Mouse (Mus musculus): ENCODE measurements around the gene Top1. TPM values are rescaled to one million over a fixed set of nuclear protein-coding genes. Genes with fewer than 3 reads are reported as not detected.
A peak's percentile ranks its signal among the peaks of the same experiment; 100 is the strongest.

Gene Top1
- polyA plus RNA-seq, 1 experiment = 21.5 TPM

DNA sequence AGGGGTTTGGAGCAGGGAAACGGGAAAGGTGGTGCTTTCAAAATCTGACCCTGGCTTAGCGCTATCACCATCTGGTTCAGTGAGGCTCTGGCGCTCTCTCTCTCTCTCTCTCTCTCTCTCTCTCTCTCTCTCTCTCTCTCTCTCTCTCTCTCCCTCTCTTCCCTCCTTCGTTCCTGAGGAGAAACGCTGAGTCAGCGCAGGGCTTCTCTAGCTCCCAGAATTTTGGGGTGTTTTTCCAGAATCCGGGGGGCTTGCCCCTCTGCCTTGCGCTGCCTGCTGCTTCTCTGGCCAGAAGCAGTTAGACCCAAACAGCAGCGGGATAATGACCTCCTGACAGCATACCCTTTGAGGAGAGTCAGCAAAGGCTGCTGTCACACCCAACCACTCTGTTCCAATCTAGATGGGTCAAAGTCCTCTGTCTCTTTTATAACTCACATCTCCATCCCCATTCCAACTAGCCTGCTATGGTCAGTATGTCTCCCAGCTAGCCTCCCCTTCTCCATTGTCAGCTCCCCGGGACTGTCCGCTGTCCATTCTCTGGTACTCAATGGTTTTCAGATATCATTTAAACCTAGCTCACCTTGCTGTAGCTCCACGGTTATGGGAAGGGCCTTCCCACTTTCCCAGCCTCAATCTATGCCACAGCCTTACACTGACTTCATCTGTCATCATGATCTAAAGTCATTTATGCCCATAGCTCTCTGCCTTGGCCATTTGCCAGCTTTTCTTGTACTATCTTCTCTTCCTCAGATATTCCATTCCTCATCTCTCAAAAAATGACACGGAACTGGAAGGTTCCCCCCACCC is 5.6 kb upstream of the Top1 start:
- H3K79me3 ChIP-seq (ENCODE audit: low read depth) = no peaks in the 10 kb centered on the region
- no peaks in the 10 kb centered on the region for H3K79me2 ChIP-seq (ENCODE audit: control insufficient read depth, insufficient read depth)
- H3K4me3 ChIP-seq (ENCODE audit: insufficient read depth, poor library complexity, severe bottlenecking) = no peak overlapping the region
- H3ac ChIP-seq (ENCODE audit: control insufficient read depth, insufficient read length, low read depth) = no peak overlapping the region
- TF ChIP-seq MYOG (IDR thresholded peaks at IDR 0.05; ENCODE audit: control insufficient read depth, extremely low read depth, insufficient read length) (no peak), MAX (IDR thresholded peaks at IDR 0.05) (no peak), CTCF (IDR thresholded peaks at IDR 0.05; ENCODE audit: control insufficient read depth, insufficient read depth, insufficient read length) (no peak), FOSL1 (IDR thresholded peaks at IDR 0.05; ENCODE audit: insufficient read depth, low read length, poor library complexity, severe bottlenecking) (no peak), USF1 (IDR thresholded peaks at IDR 0.05; ENCODE audit: low read depth) (no peak), MYOD1 (IDR thresholded peaks at IDR 0.05; ENCODE audit: control insufficient read depth, insufficient read length, low read depth) (no peak), CEBPB (IDR thresholded peaks at IDR 0.05; ENCODE audit: low read depth) (no peak)
- no peaks in the 10 kb centered on the region for H3K27me3 ChIP-seq (ENCODE audit: control insufficient read depth, insufficient read depth, insufficient read length)
- H3K36me3 ChIP-seq (ENCODE audit: control insufficient read depth, insufficient read depth) = no peaks in the 10 kb centered on the region

GRCm38 (mm10) chr2:160641176-160641575 is 4.5 kb upstream of the Top1 start:
- no peak overlapping the region for H3ac ChIP-seq (ENCODE audit: control insufficient read depth, insufficient read length, low read depth)
- no peaks in the 10 kb centered on the region for H3K79me3 ChIP-seq (ENCODE audit: low read depth)
- H3K36me3 ChIP-seq (ENCODE audit: control insufficient read depth, insufficient read depth) = no peaks in the 10 kb centered on the region
- TF ChIP-seq CTCF (IDR thresholded peaks at IDR 0.05; ENCODE audit: control insufficient read depth, insufficient read depth, insufficient read length) (no peak), MYOG (IDR thresholded peaks at IDR 0.05; ENCODE audit: control insufficient read depth, extremely low read depth, insufficient read length) (no peak), FOSL1 (IDR thresholded peaks at IDR 0.05; ENCODE audit: insufficient read depth, low read length, poor library complexity, severe bottlenecking) (no peak), MAX (IDR thresholded peaks at IDR 0.05) (no peak), USF1 (IDR thresholded peaks at IDR 0.05; ENCODE audit: low read depth) (no peak), CEBPB (IDR thresholded peaks at IDR 0.05; ENCODE audit: low read depth) (no peak), MYOD1 (IDR thresholded peaks at IDR 0.05; ENCODE audit: control insufficient read depth, insufficient read length, low read depth) (no peak)
- no peak overlapping the region for H3K4me3 ChIP-seq (ENCODE audit: insufficient read depth, poor library complexity, severe bottlenecking)
- H3K27me3 ChIP-seq (ENCODE audit: control insufficient read depth, insufficient read depth, insufficient read length) = no peaks in the 10 kb centered on the region
- H3K79me2 ChIP-seq (ENCODE audit: control insufficient read depth, insufficient read depth) = peaks cover 5% of the 10 kb centered on the region

DNA sequence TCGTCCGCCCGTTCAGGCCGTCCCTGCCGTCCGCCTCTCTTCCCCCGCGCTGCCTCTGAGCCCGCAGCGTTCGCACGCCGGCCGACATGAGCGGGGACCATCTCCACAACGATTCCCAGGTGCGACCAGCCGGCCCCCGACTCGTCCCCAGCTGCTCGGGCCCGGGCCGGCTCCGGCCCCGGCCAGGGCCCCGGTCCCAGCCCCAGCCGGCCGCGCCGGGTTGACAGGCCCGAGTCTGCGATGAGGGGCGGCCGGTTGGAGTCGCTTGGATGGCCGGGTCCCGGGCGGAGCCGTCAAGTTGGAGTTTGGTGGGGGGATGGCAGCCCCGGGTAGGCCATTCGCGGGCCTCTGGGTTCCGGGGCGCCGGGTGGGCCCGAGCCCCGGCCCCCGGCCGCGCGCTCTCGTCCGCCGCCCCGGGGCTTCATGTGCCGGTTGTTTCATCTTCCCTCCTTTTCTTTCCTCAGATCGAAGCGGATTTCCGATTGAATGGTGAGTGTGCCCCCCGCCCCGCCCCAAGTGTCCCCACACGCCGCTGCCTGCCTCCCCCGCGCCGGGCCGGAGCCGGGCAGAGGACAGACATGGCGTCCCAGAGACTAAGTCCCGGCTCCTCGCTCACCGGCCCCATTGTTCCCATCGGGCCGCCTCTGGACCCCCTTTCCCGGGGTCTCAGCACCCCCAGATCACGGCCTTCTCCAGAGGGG is 606 bp downstream of the Top1 start:
- peaks cover 22% of the 10 kb centered on the region for H3K36me3 ChIP-seq (ENCODE audit: control insufficient read depth, insufficient read depth)
- H3ac ChIP-seq (ENCODE audit: control insufficient read depth, insufficient read length, low read depth) = peak overlapping the region; percentile 100
- TF ChIP-seq MYOD1 (IDR thresholded peaks at IDR 0.05; ENCODE audit: control insufficient read depth, insufficient read length, low read depth) (no peak), CTCF (IDR thresholded peaks at IDR 0.05; ENCODE audit: control insufficient read depth, insufficient read depth, insufficient read length) (no peak), MAX (IDR thresholded peaks at IDR 0.05) (no peak), CEBPB (IDR thresholded peaks at IDR 0.05; ENCODE audit: low read depth) (no peak), FOSL1 (IDR thresholded peaks at IDR 0.05; ENCODE audit: insufficient read depth, low read length, poor library complexity, severe bottlenecking) (no peak), MYOG (IDR thresholded peaks at IDR 0.05; ENCODE audit: control insufficient read depth, extremely low read depth, insufficient read length) (no peak), USF1 (IDR thresholded peaks at IDR 0.05; ENCODE audit: low read depth) (no peak)
- H3K27me3 ChIP-seq (ENCODE audit: control insufficient read depth, insufficient read depth, insufficient read length) = no peaks in the 10 kb centered on the region
- H3K4me3 ChIP-seq (ENCODE audit: insufficient read depth, poor library complexity, severe bottlenecking) = peak overlapping the region; percentile 96
- peaks cover 49% of the 10 kb centered on the region for H3K79me3 ChIP-seq (ENCODE audit: low read depth)
- peaks cover 56% of the 10 kb centered on the region for H3K79me2 ChIP-seq (ENCODE audit: control insufficient read depth, insufficient read depth)

DNA sequence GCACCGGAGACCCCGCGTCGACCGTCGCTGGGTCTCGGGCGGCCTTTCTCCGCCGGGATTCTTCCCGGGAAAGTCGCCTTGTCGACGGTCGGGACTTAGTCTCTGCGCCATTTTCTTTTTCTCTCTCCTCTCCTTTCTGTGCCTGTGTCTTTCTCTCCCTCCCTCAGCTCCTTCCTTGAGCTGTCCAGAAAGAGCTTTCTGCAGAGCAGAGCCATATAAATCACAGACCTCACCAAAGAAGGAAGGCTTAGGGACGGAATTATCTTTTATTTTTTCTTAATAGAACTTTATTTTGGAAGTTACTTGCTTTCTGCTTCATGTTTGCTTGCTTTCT is 1.1 kb downstream of the Top1 start:
- H3K36me3 ChIP-seq (ENCODE audit: control insufficient read depth, insufficient read depth) = peaks cover 24% of the 10 kb centered on the region
- H3K4me3 ChIP-seq (ENCODE audit: insufficient read depth, poor library complexity, severe bottlenecking) = peak overlapping the region; percentile 96
- peak overlapping the region; percentile 100 for H3ac ChIP-seq (ENCODE audit: control insufficient read depth, insufficient read length, low read depth)

GRCm38 (mm10) chr2:160648097-160648496 is 2.4 kb downstream of the Top1 start:
- Histone ChIP-seq H3K27me3 (ENCODE audit: control insufficient read depth, insufficient read depth, insufficient read length) (no peaks in the 10 kb centered on the region), H3K79me2 (ENCODE audit: control insufficient read depth, insufficient read depth) (peaks cover 74% of the 10 kb centered on the region), H3ac (ENCODE audit: control insufficient read depth, insufficient read length, low read depth) (no peak overlapping the region), H3K36me3 (ENCODE audit: control insufficient read depth, insufficient read depth) (peaks cover 33% of the 10 kb centered on the region), H3K79me3 (ENCODE audit: low read depth) (peaks cover 63% of the 10 kb centered on the region), H3K4me3 (ENCODE audit: insufficient read depth, poor library complexity, severe bottlenecking) (peak overlapping the region; percentile 96)
- TF ChIP-seq CTCF (IDR thresholded peaks at IDR 0.05; ENCODE audit: control insufficient read depth, insufficient read depth, insufficient read length) = no peak
- TF ChIP-seq FOSL1 (IDR thresholded peaks at IDR 0.05; ENCODE audit: insufficient read depth, low read length, poor library complexity, severe bottlenecking) = no peak
- TF ChIP-seq USF1 (IDR thresholded peaks at IDR 0.05; ENCODE audit: low read depth) = no peak
- TF ChIP-seq MAX (IDR thresholded peaks at IDR 0.05) = no peak
- TF ChIP-seq CEBPB (IDR thresholded peaks at IDR 0.05; ENCODE audit: low read depth) = no peak
- TF ChIP-seq MYOG (IDR thresholded peaks at IDR 0.05; ENCODE audit: control insufficient read depth, extremely low read depth, insufficient read length) = no peak
- TF ChIP-seq MYOD1 (IDR thresholded peaks at IDR 0.05; ENCODE audit: control insufficient read depth, insufficient read length, low read depth) = no peak

More for the DNA sequence above, 1.1 kb downstream of the Top1 start:
- peaks cover 61% of the 10 kb centered on the region for H3K79me2 ChIP-seq (ENCODE audit: control insufficient read depth, insufficient read depth)
- TF ChIP-seq MYOD1 (IDR thresholded peaks at IDR 0.05; ENCODE audit: control insufficient read depth, insufficient read length, low read depth) = no peak
- TF ChIP-seq MYOG (IDR thresholded peaks at IDR 0.05; ENCODE audit: control insufficient read depth, extremely low read depth, insufficient read length) = no peak
- no peak for TF ChIP-seq USF1 (IDR thresholded peaks at IDR 0.05; ENCODE audit: low read depth)
- TF ChIP-seq CTCF (IDR thresholded peaks at IDR 0.05; ENCODE audit: control insufficient read depth, insufficient read depth, insufficient read length) = no peak
- H3K79me3 ChIP-seq (ENCODE audit: low read depth) = peaks cover 52% of the 10 kb centered on the region
- H3K27me3 ChIP-seq (ENCODE audit: control insufficient read depth, insufficient read depth, insufficient read length) = no peaks in the 10 kb centered on the region
